Mouse (Mus musculus) layer of hippocampus, postnatal 25 days (tissue): Measurements from ENCODE around the gene Olfr1314. TPM values are rescaled to one million over a fixed set of nuclear protein-coding genes. Genes with fewer than 3 reads are reported as not detected.

Experiments used
- DNase-seq, 2 experiments: peaks; one replicate each; pipeline ENCODE4 v3.0.0; 2022; ENCODE audit warnings: mixed read lengths in 2 of 2, low spot score in 1 of 2; ENCODE audit errors: extremely low spot score in 1 of 2
- total RNA-seq, 2 experiments: library from RNA; stranded (reverse); gene quantifications; 2 replicates each; pipeline ENCODE4 v1.2.3; 2021

The Olfr1314 gene
- not detected for total RNA-seq

DNA sequence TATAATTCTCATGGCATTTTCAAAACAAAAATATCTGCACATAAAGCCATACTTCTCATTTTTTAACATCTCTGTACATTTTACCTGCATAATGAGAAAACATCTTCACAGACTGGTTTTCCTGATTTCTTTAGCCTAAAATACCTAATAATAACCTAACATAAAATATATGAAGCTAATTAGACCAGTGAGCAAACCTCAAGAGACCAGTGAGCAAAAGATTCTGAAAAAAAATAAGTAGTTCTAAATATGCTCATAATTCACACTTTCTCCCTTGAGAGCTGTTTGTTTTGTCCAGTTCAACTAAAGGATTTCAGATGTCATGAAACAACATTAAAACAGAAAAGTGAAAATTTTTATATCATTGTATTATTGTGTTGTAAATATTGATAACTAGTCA lies at the start of gene Olfr1314:
Gene Olfr1314 (minus strand): TSS at position 101 of the 400 bp plus-strand sequence.
- no peak for DNase-seq

DNA sequence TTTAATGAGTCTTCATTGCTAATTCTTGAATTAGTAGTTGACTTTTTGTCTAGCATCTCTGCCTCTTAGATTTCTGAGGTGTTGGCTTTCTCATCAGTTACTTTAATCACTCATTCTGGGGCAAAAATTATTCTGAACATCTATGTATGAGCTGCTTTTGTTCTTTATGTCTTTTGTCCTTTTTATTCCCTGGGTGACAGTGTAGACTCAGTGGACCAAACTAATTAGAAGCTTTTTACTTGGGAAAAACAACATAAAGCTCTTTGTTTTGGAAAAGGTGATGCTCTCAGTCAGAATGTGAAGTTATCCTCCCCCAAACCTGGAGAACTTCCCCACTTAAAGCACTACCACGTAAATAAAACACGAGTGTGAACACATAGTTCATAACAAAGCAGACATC lies 43.4 kb upstream of the Olfr1314 start, which contains the start of gene Olfr1317:
Gene Olfr1317 (plus strand): TSS at position 301 of the 400 bp plus-strand sequence.
- DNase-seq: no peak

DNA sequence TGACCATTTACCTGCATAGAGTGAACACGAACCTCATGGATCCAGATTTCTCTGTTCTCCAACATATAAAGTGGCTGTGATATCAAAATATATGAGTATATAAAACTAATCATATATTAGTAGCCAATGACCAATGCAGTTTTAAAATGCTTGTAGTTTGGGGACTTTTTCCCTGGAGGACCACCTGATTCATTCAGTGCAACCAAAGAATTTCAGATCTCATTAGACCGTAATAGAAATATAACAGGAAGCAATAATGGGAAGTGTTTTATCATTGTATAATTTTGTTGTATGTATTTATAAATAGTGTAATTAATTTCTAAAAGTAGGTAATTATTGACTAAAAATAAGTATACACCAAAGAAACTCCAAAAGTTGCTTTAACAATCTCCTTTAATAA lies 38.3 kb upstream of the Olfr1314 start, which contains the start of gene Olfr1316:
Gene Olfr1316 (minus strand): TSS at position 101 of the 400 bp plus-strand sequence.
- DNase-seq: no peak

DNA sequence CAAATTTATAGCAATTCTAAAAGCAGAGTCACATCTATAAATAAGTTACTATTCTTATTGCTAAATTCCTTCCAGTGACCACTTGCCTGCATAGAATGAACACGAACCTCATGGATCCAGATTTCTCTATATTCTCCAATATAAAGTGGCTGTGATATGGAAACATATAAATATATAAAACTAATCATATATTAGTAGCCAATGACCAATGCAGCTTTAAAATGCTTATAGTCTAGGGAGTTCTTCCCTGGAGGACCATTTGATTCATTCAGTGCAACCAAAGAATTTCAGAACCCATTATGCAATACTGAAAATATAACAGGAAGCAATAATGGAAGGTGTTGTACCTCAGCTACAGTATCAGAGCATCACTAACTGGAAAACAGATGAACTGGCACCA lies 18.8 kb upstream of the Olfr1314 start, which contains the start of gene Olfr1315-ps1:
Gene Olfr1315-ps1 (minus strand): TSS at position 101 of the 400 bp plus-strand sequence.
- DNase-seq: no peak

DNA sequence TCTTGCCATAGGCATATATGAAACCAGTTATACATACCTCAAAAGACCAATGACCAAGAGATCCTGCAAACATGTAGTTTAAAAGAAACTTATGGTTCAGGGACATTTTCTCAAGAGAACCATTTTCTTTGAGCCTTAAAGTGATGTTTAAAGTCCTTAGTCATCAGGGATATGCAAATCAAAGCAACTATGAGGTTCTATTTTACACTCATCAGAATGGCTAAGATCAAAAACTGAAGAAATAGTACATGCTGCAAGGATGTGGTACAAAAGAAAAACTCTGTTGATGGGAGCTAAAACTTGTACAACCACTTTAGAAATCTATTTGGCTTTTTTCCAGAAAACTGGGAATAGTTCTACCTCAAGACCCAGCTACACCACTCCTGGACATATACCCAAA lies 18.8 kb downstream of the Olfr1314 start, which contains the start of gene Olfr1313:
Gene Olfr1313 (minus strand): TSS at position 101 of the 400 bp plus-strand sequence.
- no peak for DNase-seq

DNA sequence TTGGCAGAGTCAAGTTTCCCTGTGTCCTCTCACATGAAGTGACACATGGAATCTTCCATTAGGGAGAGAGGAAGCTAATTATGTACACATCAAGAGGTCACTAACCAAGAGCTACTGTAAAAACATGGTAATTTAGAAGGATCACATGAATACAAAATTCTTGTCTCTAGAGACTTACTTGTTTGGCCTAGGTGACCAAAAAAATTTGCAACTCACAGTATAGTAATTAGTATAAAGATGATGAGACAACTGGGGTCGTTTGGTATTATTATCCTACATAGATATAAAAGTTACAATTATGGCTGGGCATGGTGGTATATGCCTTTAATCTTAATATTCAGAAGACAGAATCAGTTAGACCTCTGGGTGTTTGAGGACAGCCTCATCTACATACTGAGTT lies 46.4 kb downstream of the Olfr1314 start, which contains the start of gene Olfr1312:
Gene Olfr1312 (minus strand): TSS at position 101 of the 400 bp plus-strand sequence.
- no peak for DNase-seq

Other genes starting within 250 kb of the Olfr1314 start
- gene Olfr1305, start 219.6 kb downstream of the Olfr1314 start, total RNA-seq: not detected
- not detected for gene Olfr1306, start 180.5 kb downstream of the Olfr1314 start, total RNA-seq
- gene Olfr1307, start 147.3 kb downstream of the Olfr1314 start, total RNA-seq: under 1 TPM; 0.02 to 0.05 TPM
- gene Olfr1308, start 131.8 kb downstream of the Olfr1314 start, total RNA-seq: not detected
- not detected for gene Olfr1309, start 106.5 kb downstream of the Olfr1314 start, total RNA-seq
- not detected for gene Olfr1310, start 84.1 kb downstream of the Olfr1314 start, total RNA-seq
- not detected for gene Olfr1311, start 72.4 kb downstream of the Olfr1314 start, total RNA-seq
- gene Olfr1312, start 46.5 kb downstream of the Olfr1314 start, total RNA-seq: not detected
- not detected for gene Olfr1313, start 18.9 kb downstream of the Olfr1314 start, total RNA-seq
- not detected for gene Olfr1315-ps1, start 18.7 kb upstream of the Olfr1314 start, total RNA-seq
- gene Olfr1316, start 38.2 kb upstream of the Olfr1314 start, total RNA-seq: not detected
- not detected for gene Olfr1317, start 43.5 kb upstream of the Olfr1314 start, total RNA-seq
- not detected for gene Olfr1318, start 57.4 kb upstream of the Olfr1314 start, total RNA-seq
- gene Lpcat4, start 142.7 kb upstream of the Olfr1314 start, total RNA-seq: 10 to 100 TPM; 78.7 to 95.6 TPM
- gene Nutm1, start 162.5 kb upstream of the Olfr1314 start, total RNA-seq: not detected
- 10 to 100 TPM; 53.6 to 59.6 TPM for gene Nop10, start 165.1 kb upstream of the Olfr1314 start, total RNA-seq
- 100 to 1,000 TPM in 1 of 2 experiments, 10 to 100 TPM in 1; 94.4 to 109 TPM for gene Slc12a6, start 169.0 kb upstream of the Olfr1314 start, total RNA-seq
- 1 to 10 TPM in 1 of 2 experiments, under 1 TPM in 1; 0.54 to 5.3 TPM for gene Gm21985, start 169.5 kb upstream of the Olfr1314 start, total RNA-seq